Mouse (Mus musculus): Measurements from ENCODE around the gene Tsnaxip1. TPM values are rescaled to one million over a fixed set of nuclear protein-coding genes. Genes with fewer than 3 reads are reported as not detected.
A peak's percentile ranks its signal among the peaks of the same experiment; 100 is the strongest.
"Not testable (repeated sequence)": the region's sequence is repeated elsewhere in the genome, so short reads cannot be mapped to it uniquely, and the experiment has no call there.

The Tsnaxip1 gene
- polyA plus RNA-seq, 1 experiment = 0.10 TPM

DNA sequence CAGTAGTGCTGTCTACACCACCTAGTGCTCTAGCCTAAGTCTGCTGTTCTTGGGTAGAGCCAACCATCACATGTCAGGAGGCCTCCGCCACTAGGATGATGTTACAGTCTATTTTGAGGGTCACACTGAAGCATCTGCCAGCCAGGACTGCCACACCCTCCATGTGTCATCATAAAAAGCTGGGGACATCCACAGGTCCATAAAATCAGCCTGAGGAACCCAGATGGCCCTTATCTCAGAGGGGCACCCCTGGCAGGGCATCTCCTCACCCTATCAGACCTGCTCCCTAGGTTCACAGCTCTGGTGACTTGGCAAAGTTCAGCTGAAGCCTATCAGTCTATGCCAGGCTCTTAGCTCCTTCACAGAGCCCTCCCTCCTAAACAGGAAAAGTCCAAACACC lies 6.6 kb upstream of the Tsnaxip1 start:
- Histone ChIP-seq H3K4me3 (no peak overlapping the region), H3K36me3 (ENCODE audit: control insufficient read depth, insufficient read depth) (peaks cover 21% of the 10 kb centered on the region), H3K27me3 (ENCODE audit: control insufficient read depth, insufficient read depth, insufficient read length) (no peaks in the 10 kb centered on the region), H3K4me2 (ENCODE audit: low read depth) (no peak overlapping the region), H3K79me2 (ENCODE audit: control insufficient read depth, insufficient read depth) (peaks cover 88% of the 10 kb centered on the region), H3ac (ENCODE audit: control insufficient read depth, insufficient read length) (no peak overlapping the region)
- peak in 1 of 3 experiments; percentile 54 for TF ChIP-seq MYOD1 (IDR thresholded peaks at IDR 0.05; ENCODE audit: control insufficient read depth in 1 of 3, insufficient read length in 2 of 3, low read depth in 2 of 3)
- TF ChIP-seq USF1 (IDR thresholded peaks at IDR 0.05; ENCODE audit: low read depth) = peak; percentile 7
- no peak for TF ChIP-seq POLR2AphosphoS2 (IDR thresholded peaks at IDR 0.05; ENCODE audit: insufficient read length, low read depth)
- TF ChIP-seq TCF3 (IDR thresholded peaks at IDR 0.05; ENCODE audit: insufficient read length, low read depth) = no peak
- peak in 1 of 3 experiments; percentile 60 for TF ChIP-seq MYOG (IDR thresholded peaks at IDR 0.05; ENCODE audit: control insufficient read depth in 1 of 3, insufficient read depth in 1 of 3, insufficient read length in 2 of 3, low read depth in 2 of 3)

- peaks cover 18% of the 10 kb centered on the region for H3K36me3 ChIP-seq (ENCODE audit: control insufficient read depth, insufficient read depth)
- H3ac ChIP-seq (ENCODE audit: control insufficient read depth, insufficient read length) = no peak overlapping the region
- H3K4me2 ChIP-seq (ENCODE audit: low read depth) = peak overlapping the region; percentile 89
- peaks cover 58% of the 10 kb centered on the region for H3K79me2 ChIP-seq (ENCODE audit: control insufficient read depth, insufficient read depth)
- H3K4me3 ChIP-seq = peak overlapping the region; percentile 77
- peaks cover 2% of the 10 kb centered on the region for H3K27me3 ChIP-seq (ENCODE audit: control insufficient read depth, insufficient read depth, insufficient read length)
- no peak for TF ChIP-seq USF1 (IDR thresholded peaks at IDR 0.05; ENCODE audit: low read depth)
- TF ChIP-seq TCF12 (IDR thresholded peaks at IDR 0.05; ENCODE audit: insufficient read depth, poor library complexity, severe bottlenecking) = no peak
- TF ChIP-seq MAX (IDR thresholded peaks at IDR 0.05; ENCODE audit: low read depth) = no peak
Measured at GRCm38 (mm10) chr8:105825506-105825905, 2.0 kb upstream of the Tsnaxip1 start.

- Histone ChIP-seq H3ac (ENCODE audit: control insufficient read depth, insufficient read length) (peak overlapping the region; percentile 60), H3K36me3 (ENCODE audit: control insufficient read depth, insufficient read depth) (peaks cover 18% of the 10 kb centered on the region), H3K27me3 (ENCODE audit: control insufficient read depth, insufficient read depth, insufficient read length) (peaks cover 10% of the 10 kb centered on the region), H3K4me3 (peak overlapping the region; percentile 77), H3K79me2 (ENCODE audit: control insufficient read depth, insufficient read depth) (peaks cover 51% of the 10 kb centered on the region), H3K4me2 (ENCODE audit: low read depth) (peak overlapping the region; percentile 89)
- no peak for TF ChIP-seq MYOD1 (IDR thresholded peaks at IDR 0.05; ENCODE audit: control insufficient read depth in 1 of 3, insufficient read length in 2 of 3, low read depth in 2 of 3)
Measured at GRCm38 (mm10) chr8:105826379-105826778, 1.2 kb upstream of the Tsnaxip1 start.

GRCm38 (mm10) chr8:105833740-105834139 lies 6.2 kb downstream of the Tsnaxip1 start:
- not testable (repeated sequence) for H3ac ChIP-seq (ENCODE audit: control insufficient read depth, insufficient read length); H3K36me3 ChIP-seq (ENCODE audit: control insufficient read depth, insufficient read depth); H3K4me3 ChIP-seq; H3K4me2 ChIP-seq (ENCODE audit: low read depth); H3K79me2 ChIP-seq (ENCODE audit: control insufficient read depth, insufficient read depth)
- peak; percentile 46 for TF ChIP-seq TCF12 (IDR thresholded peaks at IDR 0.05; ENCODE audit: insufficient read depth, poor library complexity, severe bottlenecking)
- peak; percentile 93 for TF ChIP-seq TCF3 (IDR thresholded peaks at IDR 0.05; ENCODE audit: insufficient read length, low read depth)
- TF ChIP-seq MYOD1 (IDR thresholded peaks at IDR 0.05; ENCODE audit: control insufficient read depth in 1 of 3, insufficient read length in 2 of 3, low read depth in 2 of 3) = peak in 2 of 3 experiments; percentile 79 to 86
- peak; percentile 19 to 85 (median 83) for TF ChIP-seq MYOG (IDR thresholded peaks at IDR 0.05; ENCODE audit: control insufficient read depth in 1 of 3, insufficient read depth in 1 of 3, insufficient read length in 2 of 3, low read depth in 2 of 3)
- peaks cover 10% of the 10 kb centered on the region for H3K27me3 ChIP-seq (ENCODE audit: control insufficient read depth, insufficient read depth, insufficient read length)

DNA sequence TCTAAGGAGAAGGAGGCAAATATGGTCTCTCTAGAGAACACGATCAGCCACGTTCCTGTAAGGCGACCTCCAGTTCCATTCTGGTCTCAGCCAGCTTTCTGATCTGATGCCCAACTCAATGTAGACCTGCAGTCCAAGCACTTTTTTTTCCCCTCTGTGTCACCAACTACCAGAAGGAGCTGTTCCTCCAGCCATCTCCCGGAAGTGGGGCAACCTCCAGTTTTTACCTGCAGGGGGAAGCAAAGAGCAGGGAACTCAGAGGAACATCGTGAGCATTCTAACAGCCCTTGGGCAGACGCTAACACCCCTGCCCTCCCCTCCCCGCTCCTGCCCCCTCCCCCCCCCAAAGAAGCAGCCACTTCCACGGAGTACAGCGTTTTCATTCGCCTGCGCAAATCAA lies 7.8 kb downstream of the Tsnaxip1 start:
- TF ChIP-seq MYOG (IDR thresholded peaks at IDR 0.05; ENCODE audit: control insufficient read depth in 1 of 3, insufficient read depth in 1 of 3, insufficient read length in 2 of 3, low read depth in 2 of 3) (no peak), TCF3 (IDR thresholded peaks at IDR 0.05; ENCODE audit: insufficient read length, low read depth) (no peak), MYOD1 (IDR thresholded peaks at IDR 0.05; ENCODE audit: control insufficient read depth in 1 of 3, insufficient read length in 2 of 3, low read depth in 2 of 3) (no peak), POLR2AphosphoS2 (IDR thresholded peaks at IDR 0.05; ENCODE audit: insufficient read length, low read depth) (no peak), MAX (IDR thresholded peaks at IDR 0.05; ENCODE audit: low read depth) (no peak), CEBPB (IDR thresholded peaks at IDR 0.05; ENCODE audit: insufficient read depth, poor library complexity, severe bottlenecking) (no peak)
- Histone ChIP-seq H3K79me2 (ENCODE audit: control insufficient read depth, insufficient read depth) (no peaks in the 10 kb centered on the region), H3ac (ENCODE audit: control insufficient read depth, insufficient read length) (no peak overlapping the region), H3K36me3 (ENCODE audit: control insufficient read depth, insufficient read depth) (no peaks in the 10 kb centered on the region), H3K4me2 (ENCODE audit: low read depth) (no peak overlapping the region), H3K4me3 (no peak overlapping the region), H3K27me3 (ENCODE audit: control insufficient read depth, insufficient read depth, insufficient read length) (peaks cover 10% of the 10 kb centered on the region)

GRCm38 (mm10) chr8:105836991-105837390 lies 9.5 kb downstream of the Tsnaxip1 start:
- H3K4me3 ChIP-seq = no peak overlapping the region
- no peaks in the 10 kb centered on the region for H3K36me3 ChIP-seq (ENCODE audit: control insufficient read depth, insufficient read depth)
- H3K27me3 ChIP-seq (ENCODE audit: control insufficient read depth, insufficient read depth, insufficient read length) = no peaks in the 10 kb centered on the region
- H3ac ChIP-seq (ENCODE audit: control insufficient read depth, insufficient read length) = no peak overlapping the region
- H3K79me2 ChIP-seq (ENCODE audit: control insufficient read depth, insufficient read depth) = no peaks in the 10 kb centered on the region
- TF ChIP-seq MYOD1 (IDR thresholded peaks at IDR 0.05; ENCODE audit: control insufficient read depth in 1 of 3, insufficient read length in 2 of 3, low read depth in 2 of 3) (peak in 1 of 3 experiments; percentile 39), E2F4 (IDR thresholded peaks at IDR 0.05; ENCODE audit: insufficient read depth) (no peak)
- no peak overlapping the region for H3K4me2 ChIP-seq (ENCODE audit: low read depth)

Data from myocyte (in vitro differentiated cells).